Mouse (Mus musculus): Measurements from ENCODE around the gene Hspa1a.
A peak's percentile ranks its signal among the peaks of the same experiment; 100 is the strongest.
"Not testable (repeated sequence)": the region's sequence is repeated elsewhere in the genome, so short reads cannot be mapped to it uniquely, and the experiment has no call there.

Hspa1a gene

DNA sequence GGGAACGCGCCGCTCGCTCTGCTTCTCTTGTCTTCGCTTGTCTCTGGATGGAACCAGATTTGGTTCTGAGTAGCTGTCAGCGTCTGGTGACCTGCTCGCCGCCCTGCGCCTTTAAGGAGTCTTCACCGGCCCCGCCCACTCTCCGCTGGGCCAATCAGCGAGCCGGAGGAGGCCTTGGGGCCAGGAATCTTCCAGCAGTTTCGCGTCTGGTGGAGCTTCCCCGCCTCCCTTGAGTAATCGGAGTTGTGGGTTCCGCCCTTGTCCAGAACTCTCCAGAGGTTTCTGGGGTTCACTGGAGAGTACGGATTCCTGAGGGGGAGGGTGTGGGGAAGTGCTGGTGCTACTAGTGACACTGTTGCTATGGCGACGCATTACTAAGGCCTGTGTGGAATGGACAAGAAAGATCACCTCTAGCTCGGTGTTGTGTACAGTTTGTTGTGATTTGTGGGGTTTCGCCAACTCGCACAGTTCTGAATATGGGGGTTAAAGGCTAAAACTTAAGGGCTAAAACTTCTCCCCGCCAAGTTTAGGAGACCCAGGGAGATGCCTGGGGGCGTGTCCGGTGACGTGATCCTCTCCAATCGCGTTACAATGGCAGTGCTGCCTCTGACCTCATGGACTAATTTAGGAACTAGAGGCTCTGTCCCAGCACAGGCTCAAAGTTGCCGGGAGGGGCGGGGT lies at the start of gene Hspa1a, which contains the start of gene Hspa1l:
Gene Hspa1a (minus strand): TSS at position 88 of the 681 bp plus-strand sequence.
Gene Hspa1l (plus strand): TSS at position 635 of the 681 bp plus-strand sequence.
- not testable (repeated sequence) for DNase-seq (ENCODE audit: low spot score)

DNA sequence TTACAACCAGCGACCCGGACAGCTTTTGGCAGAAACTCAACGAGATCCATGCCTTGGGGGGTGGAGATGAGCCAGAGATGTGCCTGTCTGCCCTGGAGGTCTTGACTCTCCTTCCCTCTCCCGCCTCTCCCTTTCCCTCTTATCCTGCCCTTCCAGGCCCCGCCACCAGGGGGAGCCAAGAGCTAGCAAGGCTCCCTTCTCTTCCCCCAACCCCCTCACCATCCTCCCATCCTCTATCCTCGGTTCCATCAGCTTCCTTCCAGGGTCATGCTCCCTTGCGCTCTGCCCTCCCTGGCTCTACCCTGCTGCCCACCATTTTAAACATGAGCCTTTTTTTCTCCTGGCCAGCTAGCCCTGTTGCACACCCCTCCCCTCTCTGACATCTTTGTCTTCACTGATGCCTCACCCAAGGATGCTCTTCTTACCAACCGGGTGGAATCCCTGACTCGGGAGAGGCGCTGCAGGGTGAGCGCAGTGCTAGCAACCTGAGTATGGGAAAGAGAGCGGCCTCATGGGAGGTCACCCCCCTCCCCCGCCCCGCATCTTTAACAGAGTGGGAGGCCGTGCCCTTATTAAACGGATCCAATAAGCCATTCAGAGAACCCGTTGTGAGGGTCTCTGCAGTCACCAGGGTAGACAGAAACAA lies 49.3 kb upstream of the Hspa1a start:
- DNase-seq (ENCODE audit: low spot score): peak; percentile 86

DNA sequence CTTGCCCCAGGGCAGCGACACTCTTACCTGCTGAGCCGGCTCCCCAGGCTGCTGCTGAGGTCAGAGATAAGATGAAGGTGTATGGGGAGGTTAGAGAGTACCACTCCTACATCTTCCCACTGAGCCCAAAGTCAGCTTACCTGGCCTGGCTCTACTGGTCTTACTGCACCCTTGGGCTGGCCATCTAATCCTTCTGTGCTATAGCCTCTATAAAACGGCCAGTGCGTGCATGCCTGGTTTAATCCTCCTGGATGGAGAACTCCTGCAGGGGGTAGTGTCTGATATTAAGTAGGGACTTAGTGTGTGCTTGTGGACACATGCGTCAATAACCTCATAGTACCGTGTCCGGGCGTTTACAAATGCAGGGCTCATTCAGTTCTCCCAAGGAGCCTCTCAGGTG lies 48.6 kb upstream of the Hspa1a start:
- no peak for DNase-seq (ENCODE audit: low spot score)

DNA sequence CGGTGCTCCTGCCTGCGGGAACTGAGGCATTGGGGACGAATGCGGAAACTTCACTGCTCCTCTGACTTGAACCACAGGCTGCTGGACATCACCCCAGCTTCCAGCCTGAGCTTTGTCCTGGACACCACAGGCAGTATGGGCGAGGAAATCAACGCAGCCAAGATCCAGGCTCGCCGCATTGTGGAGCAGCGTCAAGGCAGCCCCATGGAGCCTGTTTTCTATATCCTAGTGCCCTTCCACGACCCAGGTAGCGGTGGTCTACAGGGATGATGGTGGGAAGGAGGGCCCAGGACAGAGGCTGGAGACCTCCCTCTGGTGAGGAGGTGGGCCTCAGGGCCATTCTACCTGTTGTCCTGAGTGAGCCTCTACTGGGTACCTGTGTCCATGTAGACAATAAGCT lies 47.9 kb upstream of the Hspa1a start:
- no peak for DNase-seq (ENCODE audit: low spot score)

DNA sequence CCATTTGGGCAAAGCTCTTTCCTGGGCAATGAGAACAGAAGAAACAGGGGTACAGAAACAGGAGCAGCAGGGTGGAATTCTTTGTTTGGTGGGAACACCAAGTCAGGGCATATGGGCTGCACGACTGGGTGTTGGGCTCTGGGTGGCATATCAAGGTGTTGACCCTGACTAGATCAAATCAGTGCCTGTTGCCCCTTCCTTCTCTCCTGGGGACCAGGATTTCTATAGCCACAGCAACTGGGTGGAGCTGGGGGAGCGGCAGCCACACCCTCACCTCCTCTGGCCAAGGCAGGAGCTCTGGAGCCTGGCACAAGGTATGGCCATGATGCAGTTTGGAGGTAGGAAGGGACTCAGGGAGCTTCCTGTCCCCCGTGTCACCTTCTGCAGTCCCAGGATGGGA lies 46.2 kb upstream of the Hspa1a start:
- no peak for DNase-seq (ENCODE audit: low spot score)

DNA sequence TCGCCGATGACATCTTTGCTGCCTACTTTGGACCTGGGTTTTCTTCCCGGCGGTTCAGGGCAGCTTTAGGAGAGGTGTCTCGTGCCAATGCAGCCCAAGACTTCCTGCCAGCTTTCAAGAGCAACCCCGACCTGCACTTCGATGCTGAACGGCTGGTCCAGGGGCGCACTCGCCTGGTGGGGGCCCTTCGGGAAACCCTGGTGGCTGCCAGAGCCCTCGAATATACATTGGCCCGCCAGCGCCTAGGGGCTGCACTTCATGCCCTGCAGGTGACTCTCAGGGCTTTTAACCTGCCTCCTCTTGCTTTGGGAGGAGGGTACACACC lies 45.7 kb upstream of the Hspa1a start:
- DNase-seq (ENCODE audit: low spot score): no peak

DNA sequence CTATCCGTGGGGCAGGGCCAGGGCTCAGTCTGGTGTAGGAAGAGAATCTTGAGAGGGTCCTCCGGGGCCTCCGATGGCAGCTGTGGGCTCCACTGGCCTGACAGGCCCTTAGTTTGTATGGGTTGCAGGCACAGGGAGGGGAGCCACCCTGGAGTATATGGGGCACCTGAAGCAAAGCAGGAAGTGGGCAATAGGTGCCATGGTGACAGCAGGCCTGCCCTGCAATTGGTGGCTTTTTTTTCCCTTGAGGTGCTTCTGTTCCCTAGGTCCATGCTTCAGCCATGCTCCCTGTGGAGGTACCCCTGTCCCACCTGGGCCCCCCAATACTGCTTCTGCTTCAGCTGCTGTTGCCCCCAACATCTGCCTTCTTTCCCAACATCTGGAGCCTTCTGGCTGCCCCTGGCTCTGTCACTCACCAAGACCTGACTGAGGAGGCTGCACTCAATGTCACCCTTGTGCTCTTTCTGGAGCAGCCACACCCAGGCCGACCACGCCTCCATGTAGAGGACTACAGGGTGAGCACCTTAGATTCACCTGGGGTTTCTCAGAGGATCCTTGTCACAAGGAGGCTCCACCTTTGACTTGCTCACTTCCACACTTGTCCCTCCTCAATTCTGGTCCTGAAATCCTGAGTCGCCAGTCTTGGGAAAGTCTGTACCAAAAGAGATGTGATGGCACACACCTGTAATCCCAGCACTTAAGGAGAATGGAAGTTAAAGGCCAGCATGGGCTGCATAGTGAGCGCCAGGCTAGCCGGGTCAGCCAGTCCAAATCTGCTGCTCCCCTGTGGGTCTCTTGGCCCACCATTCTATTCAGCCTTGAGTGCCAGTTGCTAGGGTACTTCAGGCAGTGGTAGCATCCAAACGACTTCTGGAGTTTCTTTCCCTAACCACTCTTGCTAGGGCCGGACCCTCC lies 45.1 kb upstream of the Hspa1a start:
- DNase-seq (ENCODE audit: low spot score): no peak

DNA sequence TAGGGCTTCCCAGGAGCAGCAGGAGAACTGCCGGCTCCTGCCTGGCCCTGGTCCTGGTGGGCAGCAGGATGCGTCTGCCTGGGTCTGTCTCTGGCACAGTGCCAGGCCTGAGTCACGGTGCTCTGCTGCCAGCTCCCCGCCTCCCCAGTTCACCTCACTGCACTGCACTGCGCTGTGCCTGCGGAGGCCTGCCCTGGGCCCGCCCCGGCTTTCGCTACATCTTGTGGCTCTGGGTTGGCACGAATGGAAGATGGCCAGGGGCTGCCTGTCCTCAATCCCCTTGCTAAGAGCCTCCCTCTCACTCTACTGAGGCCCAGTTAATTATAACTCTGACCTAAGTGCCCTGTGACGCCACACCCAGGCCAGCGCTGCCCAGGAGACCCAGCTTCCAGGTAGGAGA lies 44.4 kb upstream of the Hspa1a start, which contains the start of gene Vwa7:
Gene Vwa7 (plus strand): TSS at position 204 of the 400 bp plus-strand sequence.
- no peak for DNase-seq (ENCODE audit: low spot score)

DNA sequence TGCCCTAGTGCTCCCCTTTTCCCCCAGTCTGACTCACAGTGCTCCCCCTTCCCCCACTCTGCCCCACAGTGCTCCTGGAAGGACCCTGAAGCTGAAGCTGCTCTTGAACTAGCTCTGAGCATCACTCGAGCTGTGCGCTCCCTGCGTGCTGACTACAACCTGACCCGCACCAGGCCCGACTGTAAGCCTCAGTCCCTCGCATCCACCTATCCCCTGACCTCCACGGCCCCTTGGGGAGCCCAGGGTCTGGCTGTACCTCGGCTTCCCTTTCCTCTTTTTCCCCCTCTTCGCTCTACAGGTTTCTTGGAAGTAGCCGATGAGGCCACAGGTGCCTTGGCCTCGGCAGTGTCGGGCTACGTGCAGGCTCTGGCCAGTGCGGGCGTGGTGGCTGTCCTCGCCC lies 43.3 kb upstream of the Hspa1a start:
- DNase-seq (ENCODE audit: low spot score): no peak

DNA sequence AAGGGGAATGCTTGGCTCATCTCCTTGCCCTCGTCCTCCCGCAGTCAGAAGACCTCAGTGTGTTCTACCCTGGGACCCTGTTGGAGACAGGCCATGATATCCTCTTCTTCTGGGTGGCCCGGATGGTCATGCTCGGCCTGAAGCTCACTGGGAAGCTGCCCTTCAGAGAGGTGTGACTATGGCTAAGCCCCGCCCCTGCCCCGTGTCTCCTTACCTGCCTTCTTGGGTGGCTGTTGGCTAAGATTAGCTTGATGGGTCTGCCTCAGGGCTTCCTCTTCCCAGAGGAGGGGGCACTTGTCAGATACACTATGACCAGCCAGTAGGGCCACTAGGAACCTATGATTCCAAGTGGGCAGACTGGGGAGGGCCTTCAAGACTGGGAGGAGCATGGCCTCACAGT lies 41.3 kb upstream of the Hspa1a start:
- no peak for DNase-seq (ENCODE audit: low spot score)

DNA sequence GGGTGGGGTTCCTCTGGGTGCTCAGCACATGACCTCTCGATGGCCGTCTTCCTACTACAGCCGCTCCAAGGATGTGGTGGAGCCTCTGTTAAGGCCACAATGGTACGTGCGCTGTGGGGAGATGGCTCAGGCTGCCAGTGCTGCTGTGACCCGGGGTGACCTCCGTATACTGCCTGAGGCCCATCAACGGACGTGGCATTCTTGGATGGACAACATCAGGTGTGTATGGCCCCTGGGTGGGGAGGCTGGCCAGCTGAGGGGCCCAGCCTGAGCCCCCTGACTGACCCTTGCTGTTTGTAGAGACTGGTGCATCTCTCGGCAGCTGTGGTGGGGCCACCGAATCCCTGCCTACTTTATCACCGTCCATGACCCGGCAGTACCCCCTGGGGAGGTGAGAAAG lies 40.5 kb upstream of the Hspa1a start:
- no peak for DNase-seq (ENCODE audit: low spot score)

DNA sequence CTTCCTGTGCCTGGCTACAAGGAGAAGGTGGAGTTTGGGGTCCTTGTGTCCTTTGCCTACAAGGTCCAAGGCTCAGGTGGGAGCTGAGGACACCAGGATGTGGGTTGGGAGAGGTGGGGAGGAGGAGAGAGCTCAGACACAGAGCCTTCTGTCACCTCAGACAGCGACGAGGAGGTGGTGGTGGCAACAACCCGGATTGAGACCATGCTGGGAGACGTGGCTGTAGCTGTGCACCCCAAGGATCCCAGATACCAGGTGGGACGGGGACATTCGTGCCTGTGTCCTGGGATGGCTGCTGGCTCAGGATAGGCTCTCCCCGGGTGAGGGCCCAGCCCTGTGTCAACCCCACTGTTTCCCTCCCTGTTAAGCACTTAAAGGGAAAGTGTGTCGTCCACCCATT lies 39.5 kb upstream of the Hspa1a start:
- no peak for DNase-seq (ENCODE audit: low spot score)

DNA sequence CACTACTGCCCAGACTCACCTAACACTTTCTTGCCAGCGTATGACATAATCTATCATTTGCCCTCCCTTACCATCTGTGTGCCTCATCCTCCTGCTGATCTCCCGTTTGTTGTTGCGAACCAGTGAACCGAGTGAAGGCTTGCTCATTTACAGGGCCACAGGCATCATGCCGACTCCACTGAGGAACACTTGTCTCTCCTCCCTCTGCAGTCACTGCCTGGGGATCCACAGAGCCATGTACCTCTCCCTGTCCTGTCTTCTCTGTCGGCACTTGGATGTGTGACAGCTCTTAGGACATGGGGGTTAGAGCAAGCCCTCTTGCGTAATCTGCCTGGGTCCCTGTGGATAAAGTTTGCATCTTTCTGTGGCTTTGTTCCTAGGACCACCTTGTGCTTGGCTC lies 37.6 kb upstream of the Hspa1a start:
- DNase-seq (ENCODE audit: low spot score): peak; percentile 41

DNA sequence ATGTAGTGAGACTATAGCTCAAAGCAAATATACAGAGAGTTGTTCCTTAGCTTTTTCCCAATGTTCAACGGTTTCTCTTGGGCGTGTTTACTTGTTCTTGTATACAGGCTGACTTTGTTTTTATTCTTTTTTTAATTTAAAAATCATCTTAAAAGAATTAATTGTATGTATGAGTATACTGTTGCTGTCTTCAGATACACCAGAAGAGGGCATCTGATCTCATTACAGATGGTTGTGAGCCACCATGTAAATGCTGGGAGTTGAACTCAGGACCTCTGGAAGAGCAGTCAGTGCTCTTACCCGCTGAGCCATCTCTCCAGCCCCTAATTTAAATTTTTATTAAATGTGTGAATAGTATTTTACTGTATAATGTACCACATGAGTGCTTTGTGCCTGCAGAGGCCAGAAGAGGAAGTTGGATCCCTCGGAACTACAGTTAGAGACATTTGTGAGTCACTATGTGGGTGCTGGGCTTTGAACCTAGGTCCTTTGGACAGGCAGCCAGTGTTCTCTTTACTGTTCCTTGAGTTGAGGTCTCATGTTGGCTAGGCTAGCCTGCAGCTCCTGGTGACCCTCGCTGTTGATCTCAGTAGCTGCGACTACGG lies 35.5 kb upstream of the Hspa1a start:
- no peak for DNase-seq (ENCODE audit: low spot score)

DNA sequence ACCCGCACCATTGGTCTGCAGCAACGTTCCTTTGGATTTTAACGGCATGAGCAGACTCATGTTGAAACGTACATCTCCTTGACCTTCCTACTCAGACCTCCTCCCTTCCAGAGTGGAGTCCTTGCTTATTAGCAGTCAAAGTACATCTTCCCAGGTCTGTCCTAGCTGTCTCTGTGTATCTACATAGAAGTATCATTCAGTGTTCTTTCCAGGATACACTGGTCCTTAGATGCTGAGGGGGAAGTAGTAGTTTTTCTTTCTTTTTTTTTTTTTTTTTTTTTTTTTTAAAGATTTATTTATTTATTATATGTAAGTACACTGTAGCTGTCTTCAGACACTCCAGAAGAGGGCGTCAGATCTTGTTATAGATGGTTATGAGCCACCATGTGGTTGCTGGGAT lies 33.9 kb upstream of the Hspa1a start:
- not testable (repeated sequence) for DNase-seq (ENCODE audit: low spot score)

DNA sequence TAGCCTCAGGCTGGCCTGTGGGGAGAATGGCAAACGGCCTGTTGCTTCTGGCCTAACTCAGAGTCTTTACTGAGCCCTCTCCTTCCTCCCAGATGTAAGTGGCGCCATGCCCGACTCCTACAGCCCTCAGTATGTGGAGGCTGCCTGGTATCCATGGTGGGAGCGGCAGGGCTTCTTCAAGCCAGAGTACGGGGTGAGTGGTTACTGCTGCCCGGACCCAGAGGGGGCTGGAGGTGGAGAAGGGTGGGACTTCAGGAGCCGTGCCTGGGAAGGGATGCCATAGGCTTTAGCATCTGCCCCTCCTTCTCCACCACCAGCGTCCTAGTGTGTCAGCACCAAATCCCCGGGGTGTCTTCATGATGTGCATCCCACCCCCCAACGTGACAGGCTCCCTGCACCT lies 33.2 kb upstream of the Hspa1a start:
- no peak for DNase-seq (ENCODE audit: low spot score)

DNA sequence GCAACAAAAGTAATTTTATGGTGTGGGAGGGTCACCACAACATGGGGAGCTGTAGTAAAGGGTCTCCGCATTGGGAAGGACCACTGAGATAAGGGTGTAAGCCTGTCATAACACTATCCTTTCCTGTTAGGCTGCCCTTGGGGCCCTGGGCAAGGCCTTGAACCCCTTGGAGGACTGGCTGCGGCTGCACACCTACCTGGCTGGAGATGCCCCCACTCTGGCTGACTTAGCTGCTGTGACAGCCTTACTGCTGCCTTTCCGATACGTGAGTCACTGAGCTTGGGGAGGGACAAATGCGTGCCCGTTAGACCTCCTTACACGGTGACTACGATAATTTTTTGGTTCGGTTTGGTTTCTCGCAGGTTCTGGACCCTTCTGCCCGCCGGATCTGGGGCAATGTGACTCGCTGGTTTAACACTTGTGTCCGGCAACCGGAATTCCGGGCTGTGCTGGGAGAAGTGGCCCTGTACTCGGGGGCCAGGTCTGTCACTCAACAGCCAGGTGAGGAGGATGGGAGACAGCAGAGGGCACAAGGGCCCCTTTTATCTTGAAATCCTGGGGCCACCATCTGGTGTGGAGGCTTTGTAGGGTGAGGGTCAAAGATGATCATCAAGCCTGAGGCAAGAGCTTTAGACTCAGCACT lies 32.2 kb upstream of the Hspa1a start:
- no peak for DNase-seq (ENCODE audit: low spot score)

DNA sequence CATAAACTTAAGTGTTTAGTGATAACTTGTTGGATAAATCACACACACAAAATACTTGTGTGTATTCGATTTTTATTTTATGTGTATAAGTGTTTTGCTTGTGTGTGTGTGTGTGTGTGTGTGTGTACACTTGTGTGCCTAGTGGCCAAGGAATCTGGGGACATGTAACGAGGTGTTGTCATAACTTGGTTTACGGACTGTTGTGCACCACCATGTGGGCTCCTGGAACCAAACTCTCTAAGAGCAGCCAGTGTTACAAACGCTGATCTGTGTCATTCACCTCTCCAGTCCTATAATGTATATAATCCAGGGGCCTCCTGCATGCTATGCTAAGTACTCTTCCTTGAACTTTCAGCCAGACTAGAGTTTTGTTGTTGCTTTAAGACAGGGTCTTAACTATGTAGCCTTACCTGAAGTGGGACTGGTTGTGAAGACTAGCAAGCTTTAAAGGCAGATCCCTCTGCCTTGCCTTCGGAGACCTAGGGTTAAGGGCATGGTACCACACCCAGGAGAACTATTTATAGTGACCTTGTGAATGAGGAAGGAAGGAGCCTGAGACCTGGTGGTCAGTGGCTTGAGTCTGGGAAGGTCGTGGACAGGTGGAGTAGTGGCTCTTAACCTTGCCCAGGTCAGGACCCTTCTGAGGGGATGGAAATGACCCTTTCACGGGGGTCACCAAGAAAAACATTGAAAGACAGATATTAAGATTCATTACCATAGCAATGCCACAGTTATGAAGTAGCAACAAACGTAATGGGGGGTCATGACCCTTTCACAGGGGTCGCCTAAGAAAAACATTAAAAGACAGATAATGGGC lies 31.3 kb upstream of the Hspa1a start:
- no peak for DNase-seq (ENCODE audit: low spot score)

DNA sequence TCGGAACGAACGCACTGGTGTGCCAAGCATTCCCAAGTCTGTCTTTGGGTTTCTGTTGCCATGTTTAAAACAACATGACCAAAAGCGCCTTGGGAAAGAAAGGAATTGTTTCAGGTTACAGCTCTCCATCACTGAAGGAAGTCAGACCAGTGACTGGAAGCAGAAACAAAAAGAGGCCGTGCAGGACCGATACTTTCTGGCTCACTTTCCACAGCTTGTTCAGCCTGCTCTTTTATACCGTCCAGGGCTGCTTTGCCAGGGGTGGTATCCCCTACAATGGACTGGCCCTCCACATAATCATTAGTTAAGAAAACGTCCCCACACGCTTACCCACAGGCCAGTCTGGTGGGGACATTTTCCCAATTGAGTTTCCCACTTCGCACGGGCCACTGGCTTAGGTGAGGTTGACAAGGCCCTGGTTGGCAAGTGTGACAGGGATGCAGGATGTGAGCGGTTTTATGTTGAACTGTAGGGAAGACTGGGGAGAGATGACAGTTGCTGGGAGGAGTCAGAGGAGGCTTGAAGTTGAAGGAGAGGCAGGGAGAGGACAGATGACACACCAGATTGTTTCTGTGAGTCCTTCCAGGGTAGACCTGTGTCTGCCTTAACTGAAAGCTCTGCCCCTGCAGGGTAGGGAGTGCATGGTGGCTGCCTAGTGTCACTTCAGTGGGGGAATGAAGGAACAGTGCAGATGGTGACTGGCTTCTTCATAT lies 30.4 kb upstream of the Hspa1a start:
- no peak for DNase-seq (ENCODE audit: low spot score)

DNA sequence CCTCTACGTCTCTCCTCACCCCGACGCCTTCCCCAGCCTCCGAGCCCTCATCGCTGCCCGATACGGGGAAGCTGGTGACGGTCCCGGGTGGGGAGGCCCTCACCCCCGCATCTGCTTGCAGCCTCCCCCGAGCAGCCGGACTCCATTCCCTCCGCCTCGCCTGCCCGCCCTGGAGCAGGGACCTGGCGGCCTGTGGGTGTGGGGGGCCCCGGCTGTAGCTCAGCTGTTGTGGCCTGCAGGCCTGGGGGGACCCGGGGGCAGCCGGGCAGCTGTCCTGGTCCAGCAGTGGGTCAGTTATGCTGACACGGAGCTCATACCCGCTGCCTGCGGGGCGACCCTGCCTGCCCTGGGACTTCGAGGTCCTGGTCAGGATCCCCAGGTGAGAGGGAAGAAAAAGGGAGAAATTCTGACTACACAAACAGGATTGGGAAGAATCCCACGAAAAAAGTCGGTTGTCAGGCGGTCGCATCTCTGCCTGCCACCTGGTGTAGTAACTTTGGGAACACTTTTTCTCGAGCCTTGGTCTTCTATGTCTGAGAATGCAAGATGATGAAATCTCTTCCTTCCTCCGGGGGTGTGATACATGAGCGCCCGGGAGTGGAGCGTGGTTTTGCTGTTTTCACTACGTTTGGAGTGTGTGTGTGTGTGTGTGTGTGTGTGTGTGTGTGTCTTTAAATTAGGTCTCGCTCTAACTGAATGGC lies 29.6 kb upstream of the Hspa1a start:
- peak; percentile 48 for DNase-seq (ENCODE audit: low spot score)
